Mouse (Mus musculus) cerebellum, postnatal 36 days (tissue): Measurements from ENCODE around the gene Itk.

ENCODE experiments used
- DNase-seq, 2 experiments: peaks; one replicate each; pipeline ENCODE4 v3.0.0; 2021 to 2022; ENCODE audit warnings: mixed read lengths in 2 of 2

Gene Itk

GRCm38 (mm10) chr11:46392890-46393289, 3.6 kb upstream of the Itk start:
- DNase-seq: no peak

DNA sequence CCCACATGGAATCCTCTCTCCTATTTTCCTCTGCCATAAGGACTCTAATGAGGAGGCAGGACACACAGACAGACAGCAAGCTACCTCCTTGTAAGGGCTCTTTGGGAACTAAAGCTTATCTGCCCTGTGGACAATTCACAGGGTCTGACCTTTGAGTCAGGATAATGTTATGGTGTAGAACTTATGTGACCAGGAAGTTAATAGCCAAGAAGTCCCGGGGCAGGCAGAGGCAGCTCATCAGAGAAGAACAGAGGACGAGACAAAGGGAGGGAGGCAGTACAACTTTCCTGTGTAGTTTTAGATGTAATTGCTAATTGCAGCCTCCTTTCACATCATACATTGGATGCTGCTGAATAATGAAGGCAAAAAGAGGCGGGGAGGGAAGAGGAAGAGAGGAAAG, 1.3 kb upstream of the Itk start:
- DNase-seq: no peak

DNA sequence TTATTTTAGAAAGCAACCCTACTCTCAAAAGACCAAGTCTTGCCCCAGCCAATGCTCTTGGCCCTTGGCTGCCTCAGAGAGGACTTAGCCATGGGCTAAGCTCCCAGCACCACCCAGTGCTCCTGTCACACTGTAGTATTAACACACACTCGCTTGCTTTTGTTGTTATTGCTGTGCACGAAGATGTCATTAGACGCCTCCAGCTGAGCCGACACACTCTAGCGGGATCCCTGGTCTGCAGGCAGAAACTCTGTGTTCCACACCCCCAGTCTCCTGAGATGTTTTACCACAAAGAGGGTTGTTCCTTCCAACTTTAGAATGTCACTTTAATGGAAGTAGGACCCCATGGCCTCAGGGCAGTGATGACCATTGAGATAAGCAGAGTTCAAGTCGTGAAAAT, 877 bp downstream of the Itk start:
- DNase-seq: no peak

GRCm38 (mm10) chr11:46387061-46387460, 2.3 kb downstream of the Itk start:
- no peak for DNase-seq

DNA sequence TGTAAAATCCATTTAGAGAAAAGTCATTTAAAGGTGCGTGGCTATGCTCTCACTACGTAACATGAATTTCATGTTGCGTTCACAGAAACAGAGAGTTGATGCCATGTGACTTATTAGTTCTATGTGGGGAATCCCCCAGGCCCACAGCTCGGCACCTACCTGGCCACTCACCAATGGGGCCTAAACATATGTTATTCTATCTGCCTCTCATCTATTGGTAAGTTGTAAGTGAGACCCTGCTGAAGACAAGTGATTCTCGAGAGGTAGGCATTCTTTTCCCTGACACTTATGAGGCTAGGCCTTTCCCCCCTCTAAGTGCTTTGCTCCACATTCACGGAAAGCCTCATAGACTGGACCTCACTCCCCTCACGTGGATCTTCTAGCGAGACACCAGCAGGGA, 2.8 kb downstream of the Itk start:
- no peak for DNase-seq

GRCm38 (mm10) chr11:46384925-46385324, 4.4 kb downstream of the Itk start:
- no peak for DNase-seq

DNA sequence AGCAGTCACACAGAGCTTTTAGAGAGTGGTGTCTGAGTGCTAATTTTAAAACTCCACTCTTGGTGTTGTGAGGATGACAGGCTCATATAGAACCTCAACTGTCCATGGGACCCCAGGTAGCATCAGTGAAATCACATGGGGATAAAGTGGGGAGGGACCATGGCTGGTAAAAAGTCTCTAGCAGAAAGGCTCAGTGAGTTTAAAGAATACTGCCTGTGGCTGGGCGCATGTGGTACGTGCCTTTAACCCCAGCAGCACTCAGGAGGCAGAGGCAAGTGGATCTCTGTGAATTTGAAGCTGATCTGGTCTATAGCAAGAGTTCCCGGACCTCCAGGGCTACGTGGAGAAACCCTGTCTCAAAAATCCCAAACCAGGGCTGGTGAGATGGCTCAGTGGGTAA, 6.8 kb downstream of the Itk start:
- DNase-seq: no peak

- no peak for DNase-seq
Observed at GRCm38 (mm10) chr11:46380097-46380675, 9.1 kb downstream of the Itk start.

- no peak for DNase-seq
Observed at GRCm38 (mm10) chr11:46377819-46378782, 11.2 kb downstream of the Itk start.

DNA sequence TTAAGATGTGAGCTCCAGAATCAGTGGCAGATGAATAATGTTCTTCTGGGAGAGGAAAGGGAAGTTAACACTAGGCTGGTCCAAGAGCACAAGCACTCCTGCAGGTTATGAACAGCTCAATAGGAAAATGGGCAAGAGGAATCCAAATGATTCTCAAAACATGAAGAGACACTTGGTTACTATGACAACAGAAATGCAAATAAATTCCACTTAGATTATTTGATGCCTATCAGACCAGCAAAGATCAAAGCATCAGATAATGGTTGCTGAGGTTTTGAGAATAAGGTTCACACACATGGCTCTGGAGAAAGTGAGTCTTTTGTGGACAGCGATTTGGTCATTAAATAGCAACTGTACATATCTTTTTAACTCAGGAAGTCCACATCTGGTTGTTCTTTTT, 12.0 kb downstream of the Itk start:
- DNase-seq: no peak

DNA sequence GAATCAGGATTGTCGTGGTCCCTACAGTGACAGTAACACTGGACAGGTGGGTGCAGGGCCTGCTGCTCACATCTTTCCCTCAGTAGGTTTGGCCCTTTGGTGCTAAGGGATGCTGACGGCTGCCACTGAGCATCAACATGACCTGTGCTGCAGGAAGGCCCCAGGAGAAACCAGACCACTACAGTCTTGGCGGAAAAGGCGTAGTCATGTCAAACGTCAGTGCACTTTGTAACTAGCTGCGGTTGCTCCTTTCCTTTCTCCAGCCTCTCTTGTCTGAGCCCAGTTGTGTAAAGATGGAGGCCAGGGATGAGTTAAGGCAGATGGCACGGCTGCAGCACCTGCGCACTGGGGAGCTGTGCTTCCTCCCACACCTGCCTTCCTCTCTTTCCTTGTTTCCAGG, 14.3 kb downstream of the Itk start:
- DNase-seq: no peak

- no peak for DNase-seq
Observed at GRCm38 (mm10) chr11:46373071-46374030, 16.0 kb downstream of the Itk start.

- no peak for DNase-seq
Observed at GRCm38 (mm10) chr11:46372331-46372953, 16.9 kb downstream of the Itk start.

- no peak for DNase-seq
Observed at GRCm38 (mm10) chr11:46371250-46371649, 18.1 kb downstream of the Itk start.

GRCm38 (mm10) chr11:46370457-46370856, 18.9 kb downstream of the Itk start:
- no peak for DNase-seq

DNA sequence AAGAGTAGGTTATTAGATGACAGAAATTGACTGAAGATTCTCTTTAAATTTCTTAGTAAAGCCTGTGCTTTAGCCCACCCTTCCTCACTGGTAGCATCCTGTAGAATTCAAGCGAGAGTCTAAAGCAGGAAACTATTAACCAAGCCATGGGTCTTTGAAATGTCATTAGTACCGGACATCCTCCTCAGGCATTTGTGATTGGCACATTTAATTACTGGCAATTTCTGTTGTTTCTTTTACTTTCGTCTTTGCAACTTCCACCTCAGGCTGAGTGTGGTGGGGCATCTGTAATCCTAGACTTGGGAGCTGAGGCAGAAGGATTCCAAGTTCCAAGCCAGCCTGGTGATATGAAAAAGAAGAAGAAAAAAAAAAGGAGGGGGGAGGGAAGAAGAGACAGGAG, 23.0 kb downstream of the Itk start:
- no peak for DNase-seq

DNA sequence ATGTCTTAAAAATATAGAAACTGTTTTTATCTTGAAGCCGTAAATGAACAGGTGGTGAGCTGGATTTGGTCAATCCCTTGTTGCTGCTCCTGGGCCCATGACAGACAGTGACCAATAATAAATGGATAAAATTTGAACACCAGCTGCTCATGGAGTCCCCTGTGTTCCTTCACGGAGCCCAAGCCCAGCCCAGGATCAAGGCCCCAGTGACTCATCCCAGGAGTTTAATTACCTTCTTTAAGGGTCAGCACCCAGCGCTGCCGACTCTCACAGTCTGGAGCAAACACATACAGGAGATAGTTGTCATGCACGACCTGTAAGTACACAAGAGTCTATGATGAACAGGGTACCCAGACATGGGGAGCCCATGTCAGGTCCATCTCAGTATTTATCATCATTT, 23.6 kb downstream of the Itk start:
- DNase-seq: no peak

DNA sequence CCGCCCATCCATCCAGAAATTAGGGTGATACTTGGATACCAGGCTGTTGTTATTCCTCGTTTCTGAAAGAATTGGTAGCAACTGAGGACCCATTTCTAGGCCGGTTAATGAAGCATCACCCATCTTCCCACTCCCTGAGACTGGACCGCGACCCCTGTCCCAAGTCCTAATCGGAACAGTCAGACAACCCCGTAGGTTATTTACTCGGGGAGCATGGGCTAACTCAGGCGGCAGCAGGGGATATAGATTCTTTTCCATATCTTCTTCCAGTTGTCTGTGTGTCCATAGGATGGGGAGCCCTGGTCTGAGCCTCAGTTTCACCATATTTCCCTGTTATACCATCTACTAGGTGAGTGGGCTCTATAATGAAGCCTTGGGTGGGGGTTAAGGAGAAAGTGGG, 25.5 kb downstream of the Itk start:
- DNase-seq: no peak

GRCm38 (mm10) chr11:46362061-46363022, 27.0 kb downstream of the Itk start:
- peak; percentile 55 to 57 for DNase-seq

DNA sequence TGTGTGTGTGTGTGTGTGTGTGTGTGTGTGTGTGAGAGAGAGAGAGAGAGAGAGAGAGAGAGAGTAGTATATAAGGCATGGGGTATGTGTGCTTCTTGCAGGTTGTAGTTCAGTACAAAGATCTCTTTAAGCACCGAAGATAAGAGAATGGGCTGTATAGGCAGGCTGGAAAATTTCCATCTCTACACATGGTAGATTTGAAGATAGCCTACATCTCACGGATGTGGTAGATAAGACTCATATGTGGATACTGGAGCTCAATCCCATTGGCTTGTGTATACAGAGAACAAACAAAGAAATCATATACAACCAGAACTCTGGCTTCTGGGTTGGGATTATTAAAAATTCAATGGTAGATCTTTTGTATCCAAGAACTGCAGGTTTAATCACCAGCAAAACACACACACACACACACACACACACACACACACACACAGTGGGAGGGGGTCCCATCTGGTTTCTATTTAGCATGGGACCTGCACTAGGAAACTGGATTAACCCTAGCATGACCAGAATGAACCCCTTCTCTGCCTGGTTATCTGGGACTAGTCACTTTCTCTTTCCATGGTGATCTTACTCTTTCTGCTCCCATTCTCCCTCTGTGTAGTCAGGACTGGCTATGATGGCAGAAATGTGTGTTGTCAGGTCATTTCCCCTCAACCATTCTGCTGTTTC, 28.2 kb downstream of the Itk start:
- no peak for DNase-seq

GRCm38 (mm10) chr11:46358369-46358768, 30.9 kb downstream of the Itk start:
- DNase-seq: no peak
